Mouse (Mus musculus): ENCODE results near the gene Ufc1. TPM values are rescaled to one million over a fixed set of nuclear protein-coding genes. Genes with fewer than 3 reads are reported as not detected.

Gene Ufc1
- 38.4 TPM for polyA plus RNA-seq (2014; fragmentation: Illumina TruSeq; extraction: RNeasy Lipid Tissue Mini Kit (QIAGEN cat#74804); ENCODE audit: low read depth, low replicate concordance)

DNA sequence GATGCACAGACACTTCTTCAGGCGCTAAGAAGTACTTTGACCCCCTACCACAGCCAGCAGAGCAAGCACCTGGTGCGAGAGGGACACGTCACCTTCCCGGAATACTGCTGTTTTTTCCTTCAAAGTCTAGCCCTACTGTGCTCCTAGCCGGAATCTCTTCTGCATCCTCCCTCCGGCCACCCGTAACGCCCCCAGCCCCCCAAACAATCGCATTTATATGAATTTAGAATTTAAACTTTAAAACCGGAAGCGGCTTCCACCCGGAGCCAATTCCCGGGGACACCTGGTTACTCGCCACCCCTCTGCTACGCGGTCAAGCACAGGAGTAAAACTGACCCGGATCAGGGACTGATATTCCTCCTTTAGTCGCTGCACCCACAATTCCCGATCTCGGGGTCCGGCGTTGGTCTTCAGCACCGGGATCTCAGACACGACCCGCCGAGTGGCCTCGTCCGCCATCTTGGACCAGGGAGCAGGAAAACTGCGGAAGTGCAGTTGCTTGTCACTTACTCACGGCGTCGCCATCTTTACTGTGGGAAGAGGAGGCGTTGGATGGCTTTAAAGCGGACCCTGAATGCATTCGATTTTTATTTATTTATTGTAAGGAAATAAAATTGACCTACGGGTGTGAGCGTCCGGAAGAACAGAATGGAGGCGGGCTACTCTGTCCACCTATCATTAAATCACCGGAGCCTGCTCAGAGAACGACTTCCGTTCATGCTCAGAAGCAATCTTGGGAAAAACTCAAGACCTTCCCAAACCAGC lies at the start of gene Ufc1:
Gene Ufc1, minus strand, starts transcription at position 727 of the 765 bp plus-strand sequence.

DNA sequence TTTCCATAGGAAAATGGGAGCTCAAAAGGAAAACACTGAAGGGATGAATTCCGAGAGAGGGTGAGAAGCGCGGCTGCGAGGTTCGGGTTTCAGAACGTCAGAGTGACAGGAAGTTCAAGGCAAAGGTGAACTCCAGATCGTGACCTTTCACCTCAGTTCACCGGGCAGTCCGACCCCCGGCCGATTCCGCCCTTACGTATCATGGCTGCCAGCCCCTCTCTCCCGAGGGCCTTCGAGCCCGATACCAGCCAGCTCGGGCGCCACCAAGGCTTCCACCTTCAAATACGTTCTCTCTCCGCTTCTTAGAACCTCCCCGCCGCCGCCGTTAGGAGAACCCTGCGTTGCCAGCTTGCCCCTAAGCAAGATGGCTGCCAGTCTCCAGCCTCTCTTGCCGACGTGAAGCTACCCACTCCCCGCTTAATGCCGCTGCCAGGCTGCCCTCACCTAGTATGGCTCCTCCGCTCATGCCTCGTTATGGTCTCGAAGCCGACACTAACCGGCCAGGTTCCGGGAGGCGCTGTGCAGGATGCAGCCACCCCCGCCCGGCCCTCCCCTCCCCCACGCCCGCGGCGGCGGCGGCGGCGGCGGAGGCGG lies 34.1 kb upstream of the Ufc1 start, which contains the start of gene Dedd:
Gene Dedd, plus strand, starts transcription at position 307 of the 594 bp plus-strand sequence.

DNA sequence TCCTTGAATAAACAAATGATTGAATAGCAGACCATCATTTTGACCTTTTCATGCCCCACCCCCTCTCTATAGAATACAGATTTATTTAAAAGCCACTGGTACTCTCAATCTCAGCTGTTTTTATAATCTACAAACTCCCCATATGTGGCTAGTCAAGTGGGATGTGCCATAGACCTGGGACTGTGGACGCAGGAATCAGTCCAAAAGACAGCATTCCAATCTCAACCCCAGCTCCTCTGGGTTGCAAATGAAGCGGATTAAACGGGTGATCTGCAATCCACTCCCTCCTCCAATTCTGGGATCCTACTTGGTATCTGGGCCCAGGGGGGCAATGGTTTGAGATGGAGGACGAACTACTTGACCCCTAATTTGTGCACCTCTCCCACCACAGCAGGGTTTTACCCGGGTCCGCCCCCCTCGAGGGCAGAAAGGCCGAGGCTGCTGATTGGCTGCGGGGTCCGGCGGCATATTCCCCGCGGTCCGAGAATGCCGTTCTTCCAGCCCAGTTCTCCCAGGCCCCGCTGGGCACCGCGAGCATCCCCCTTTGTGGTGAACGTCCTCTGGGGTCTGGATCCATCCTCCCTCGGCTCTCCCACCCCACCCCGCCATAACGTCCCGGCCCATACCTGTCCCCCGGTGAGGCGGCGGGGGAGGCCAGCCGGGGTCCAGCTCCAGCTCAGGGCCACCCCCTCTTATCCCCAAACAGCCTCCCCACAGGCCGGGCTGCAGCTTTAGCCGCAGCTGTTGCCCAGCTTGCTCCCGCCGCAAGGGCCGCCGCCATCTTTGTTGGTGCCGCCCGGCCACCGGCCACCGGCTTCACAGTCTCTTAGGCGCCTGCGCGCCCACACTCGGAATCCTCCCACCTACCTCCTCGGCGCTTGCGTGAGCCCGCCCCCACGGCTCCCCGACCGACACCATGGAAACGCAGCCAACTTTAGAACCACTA lies 7.4 kb downstream of the Ufc1 start, which contains the start of gene Usp21:
Gene Usp21, minus strand, starts transcription at position 856 of the 946 bp plus-strand sequence.

DNA sequence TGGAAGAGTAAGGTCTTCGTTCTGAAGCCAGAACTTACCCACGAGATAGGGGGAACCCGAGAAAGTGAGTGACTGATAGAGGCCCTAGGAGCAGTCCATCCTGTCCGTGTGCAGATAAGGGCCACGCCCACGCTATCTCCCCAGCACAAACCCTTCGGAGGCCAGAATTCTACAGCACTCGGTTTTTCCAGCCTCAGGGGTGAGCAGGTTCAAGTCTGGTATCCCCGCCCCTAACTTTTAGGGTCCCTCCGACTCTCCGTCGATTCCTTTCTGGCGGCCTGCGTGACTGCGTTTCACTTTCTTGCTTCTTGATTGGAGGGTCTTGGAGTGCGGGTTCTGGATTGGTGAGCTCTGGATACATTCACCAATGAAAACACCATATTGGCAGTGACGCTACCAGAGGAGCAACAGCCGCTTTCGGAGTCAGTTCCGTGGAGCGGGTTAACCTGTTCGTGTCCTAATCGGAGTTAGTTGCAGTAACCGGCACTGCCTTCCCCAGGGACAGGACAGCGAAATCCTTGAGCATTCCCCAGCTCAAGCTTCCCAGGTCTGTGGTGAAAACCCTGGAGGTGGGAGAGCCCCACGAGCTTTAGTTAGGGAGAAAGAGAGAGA lies 13.8 kb downstream of the Ufc1 start, which contains the start of gene Ppox:
Gene Ppox, minus strand, starts transcription at position 271 of the 612 bp plus-strand sequence.

DNA sequence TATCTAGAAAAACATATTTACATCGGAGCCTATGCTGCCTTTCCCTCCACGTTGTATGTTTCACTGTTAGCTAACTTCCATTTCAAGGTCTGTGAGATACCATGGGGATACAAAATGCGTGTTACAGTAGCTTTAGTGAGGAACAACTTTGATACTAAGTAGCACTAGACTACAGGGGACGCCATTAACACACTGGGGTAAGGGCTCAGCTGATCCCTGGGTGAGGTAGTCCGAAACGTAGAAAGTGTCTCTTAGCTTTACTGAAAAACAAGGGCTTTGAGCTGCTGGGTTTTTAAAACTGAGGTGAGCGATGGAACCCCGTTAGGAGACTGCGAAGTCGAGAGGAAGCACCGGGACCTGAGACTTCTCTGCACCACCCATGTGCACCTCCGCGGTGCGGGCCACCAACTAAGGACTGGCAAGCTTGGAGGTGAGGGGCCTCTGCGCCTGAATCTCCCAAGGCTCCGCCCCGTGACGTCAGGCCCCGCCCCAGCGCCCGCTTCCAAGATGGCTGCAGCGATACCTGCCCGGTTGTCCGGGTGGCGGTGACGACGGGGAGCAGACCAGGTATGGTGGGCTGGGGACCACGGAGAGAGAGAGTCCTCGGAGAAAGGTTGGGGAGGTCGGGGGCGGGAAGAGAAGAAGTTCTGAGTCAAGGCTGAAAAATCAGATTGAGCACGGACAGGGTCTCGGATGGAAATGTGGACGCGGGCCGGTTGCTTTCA lies 24.8 kb downstream of the Ufc1 start, which contains the start of gene B4galt3:
Gene B4galt3, plus strand, starts transcription at position 481 of the 725 bp plus-strand sequence.

DNA sequence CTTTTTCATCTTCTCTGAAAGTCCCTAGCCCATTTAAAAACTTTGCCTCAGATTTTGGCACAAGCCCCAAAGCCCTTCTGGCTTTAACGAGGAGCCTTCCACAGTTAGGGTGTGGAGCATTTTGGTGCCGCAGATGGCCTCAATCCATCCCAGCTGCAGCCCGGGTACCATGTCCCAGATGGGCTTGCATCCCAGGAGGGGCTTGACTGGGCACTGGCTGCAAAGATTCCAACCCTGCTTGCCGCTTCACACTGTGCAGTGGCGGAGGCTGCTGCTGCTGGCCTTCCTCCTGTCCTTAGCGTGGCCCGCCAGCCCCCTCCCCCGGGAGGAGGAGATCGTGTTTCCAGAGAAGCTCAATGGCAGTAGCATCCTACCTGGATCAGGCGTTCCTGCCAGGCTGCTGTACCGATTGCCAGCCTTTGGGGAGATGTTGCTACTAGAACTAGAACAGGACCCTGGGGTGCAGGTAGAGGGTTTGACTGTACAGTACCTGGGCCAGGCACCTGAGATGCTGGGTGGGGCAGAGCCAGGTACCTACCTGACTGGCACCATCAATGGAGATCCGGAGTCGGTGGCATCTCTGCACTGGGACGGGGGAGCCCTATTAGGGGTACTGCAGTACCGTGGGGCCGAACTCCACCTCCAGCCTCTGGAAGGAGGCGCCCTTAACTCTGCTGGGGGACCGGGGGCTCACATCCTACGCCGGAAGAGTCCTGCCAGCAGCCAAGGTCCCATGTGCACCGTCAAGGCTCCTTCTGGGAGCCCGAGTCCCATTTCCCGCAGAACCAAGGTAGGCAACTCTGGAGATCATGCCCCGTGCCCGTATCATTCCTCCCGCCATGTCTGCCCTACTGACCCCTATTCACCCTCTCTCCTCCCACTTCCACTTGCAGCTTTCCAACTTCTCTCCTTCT lies 43.9 kb downstream of the Ufc1 start, which contains the start of gene Ndufs2:
Gene Ndufs2, minus strand, starts transcription at position 709 of the 914 bp plus-strand sequence.

DNA sequence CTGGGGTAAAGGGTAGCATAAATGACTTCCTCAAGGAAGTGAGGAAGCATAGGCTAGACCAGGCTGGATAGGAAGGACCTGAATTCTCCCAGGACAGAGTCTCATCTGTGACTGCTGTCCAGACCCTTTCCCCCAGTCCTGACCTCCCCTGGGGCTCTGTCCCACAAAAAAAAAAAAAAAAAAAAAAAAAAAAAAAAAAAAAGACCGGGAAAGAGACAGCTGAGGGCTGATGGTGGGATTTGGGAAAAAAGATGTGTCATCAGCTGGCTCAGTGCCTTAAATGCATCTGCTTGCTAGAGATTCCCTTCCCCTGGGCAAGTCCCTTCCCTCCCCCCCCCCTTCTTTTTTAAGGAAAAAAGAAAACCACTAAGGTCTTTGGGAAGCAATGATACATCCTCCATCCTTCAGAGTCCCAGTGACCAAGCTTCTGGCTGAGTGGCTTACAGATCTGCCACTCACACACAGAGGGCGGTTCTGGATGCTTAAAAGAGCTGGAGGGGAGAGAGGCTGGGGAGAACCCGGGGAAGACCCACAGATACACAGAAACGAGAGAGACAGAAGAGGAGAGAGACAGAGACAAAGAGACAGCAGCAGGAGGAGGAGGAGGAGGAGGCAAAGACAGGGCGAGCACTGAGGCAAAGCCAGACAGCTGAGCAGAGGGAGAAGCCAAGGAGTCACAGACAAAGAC lies 44.8 kb downstream of the Ufc1 start, which contains the start of gene Adamts4:
Gene Adamts4, plus strand, starts transcription at position 509 of the 688 bp plus-strand sequence.

Other genes with a start within 250 kb of the Ufc1 start
- gene Fcgr3, start 230.1 kb downstream of the Ufc1 start, polyA plus RNA-seq (2014; fragmentation: Illumina TruSeq; extraction: RNeasy Lipid Tissue Mini Kit (QIAGEN cat#74804); ENCODE audit: low read depth, low replicate concordance) = 24.2 TPM
- 111 TPM for gene Cfap126, start 181.1 kb downstream of the Ufc1 start, polyA plus RNA-seq (2014; fragmentation: Illumina TruSeq; extraction: RNeasy Lipid Tissue Mini Kit (QIAGEN cat#74804); ENCODE audit: low read depth, low replicate concordance)
- gene Sdhc, start 144.4 kb downstream of the Ufc1 start, polyA plus RNA-seq (2014; fragmentation: Illumina TruSeq; extraction: RNeasy Lipid Tissue Mini Kit (QIAGEN cat#74804); ENCODE audit: low read depth, low replicate concordance) = 19.0 TPM
- gene Mpz, start 144.3 kb downstream of the Ufc1 start, polyA plus RNA-seq (2014; fragmentation: Illumina TruSeq; extraction: RNeasy Lipid Tissue Mini Kit (QIAGEN cat#74804); ENCODE audit: low read depth, low replicate concordance) = 0.17 TPM
- gene Pcp4l1, start 98.8 kb downstream of the Ufc1 start, polyA plus RNA-seq (2014; fragmentation: Illumina TruSeq; extraction: RNeasy Lipid Tissue Mini Kit (QIAGEN cat#74804); ENCODE audit: low read depth, low replicate concordance) = 3.0 TPM
- gene Nr1i3, start 81.1 kb downstream of the Ufc1 start, polyA plus RNA-seq (2014; fragmentation: Illumina TruSeq; extraction: RNeasy Lipid Tissue Mini Kit (QIAGEN cat#74804); ENCODE audit: low read depth, low replicate concordance) = not detected
- gene Tomm40l, start 72.5 kb downstream of the Ufc1 start, polyA plus RNA-seq (2014; fragmentation: Illumina TruSeq; extraction: RNeasy Lipid Tissue Mini Kit (QIAGEN cat#74804); ENCODE audit: low read depth, low replicate concordance) = 1.5 TPM
- 1.5 TPM for gene Apoa2, start 70.0 kb downstream of the Ufc1 start, polyA plus RNA-seq (2014; fragmentation: Illumina TruSeq; extraction: RNeasy Lipid Tissue Mini Kit (QIAGEN cat#74804); ENCODE audit: low read depth, low replicate concordance)
- gene Fcer1g, start 60.7 kb downstream of the Ufc1 start, polyA plus RNA-seq (2014; fragmentation: Illumina TruSeq; extraction: RNeasy Lipid Tissue Mini Kit (QIAGEN cat#74804); ENCODE audit: low read depth, low replicate concordance) = 7.2 TPM
- 0.15 TPM for gene Adamts4, start 44.6 kb downstream of the Ufc1 start, polyA plus RNA-seq (2014; fragmentation: Illumina TruSeq; extraction: RNeasy Lipid Tissue Mini Kit (QIAGEN cat#74804); ENCODE audit: low read depth, low replicate concordance)
- 30.8 TPM for gene Ndufs2, start 43.6 kb downstream of the Ufc1 start, polyA plus RNA-seq (2014; fragmentation: Illumina TruSeq; extraction: RNeasy Lipid Tissue Mini Kit (QIAGEN cat#74804); ENCODE audit: low read depth, low replicate concordance)
- 3.2 TPM for gene B4galt3, start 24.7 kb downstream of the Ufc1 start, polyA plus RNA-seq (2014; fragmentation: Illumina TruSeq; extraction: RNeasy Lipid Tissue Mini Kit (QIAGEN cat#74804); ENCODE audit: low read depth, low replicate concordance)
- 0.87 TPM for gene Ppox, start 13.8 kb downstream of the Ufc1 start, polyA plus RNA-seq (2014; fragmentation: Illumina TruSeq; extraction: RNeasy Lipid Tissue Mini Kit (QIAGEN cat#74804); ENCODE audit: low read depth, low replicate concordance)
- gene Usp21, start 7.0 kb downstream of the Ufc1 start, polyA plus RNA-seq (2014; fragmentation: Illumina TruSeq; extraction: RNeasy Lipid Tissue Mini Kit (QIAGEN cat#74804); ENCODE audit: low read depth, low replicate concordance) = 16.5 TPM
- gene Dedd, start 34.1 kb upstream of the Ufc1 start, polyA plus RNA-seq (2014; fragmentation: Illumina TruSeq; extraction: RNeasy Lipid Tissue Mini Kit (QIAGEN cat#74804); ENCODE audit: low read depth, low replicate concordance) = 31.5 TPM
- gene Nit1, start 50.6 kb upstream of the Ufc1 start, polyA plus RNA-seq (2014; fragmentation: Illumina TruSeq; extraction: RNeasy Lipid Tissue Mini Kit (QIAGEN cat#74804); ENCODE audit: low read depth, low replicate concordance) = 30.3 TPM
- gene Pfdn2, start 50.6 kb upstream of the Ufc1 start, polyA plus RNA-seq (2014; fragmentation: Illumina TruSeq; extraction: RNeasy Lipid Tissue Mini Kit (QIAGEN cat#74804); ENCODE audit: low read depth, low replicate concordance) = 9.8 TPM
- 0.91 TPM for gene Klhdc9, start 65.8 kb upstream of the Ufc1 start, polyA plus RNA-seq (2014; fragmentation: Illumina TruSeq; extraction: RNeasy Lipid Tissue Mini Kit (QIAGEN cat#74804); ENCODE audit: low read depth, low replicate concordance)
- gene Nectin4, start 75.1 kb upstream of the Ufc1 start, polyA plus RNA-seq (2014; fragmentation: Illumina TruSeq; extraction: RNeasy Lipid Tissue Mini Kit (QIAGEN cat#74804); ENCODE audit: low read depth, low replicate concordance) = 0.74 TPM
- 10.2 TPM for gene Arhgap30, start 93.9 kb upstream of the Ufc1 start, polyA plus RNA-seq (2014; fragmentation: Illumina TruSeq; extraction: RNeasy Lipid Tissue Mini Kit (QIAGEN cat#74804); ENCODE audit: low read depth, low replicate concordance)
- gene Usf1, start 116.3 kb upstream of the Ufc1 start, polyA plus RNA-seq (2014; fragmentation: Illumina TruSeq; extraction: RNeasy Lipid Tissue Mini Kit (QIAGEN cat#74804); ENCODE audit: low read depth, low replicate concordance) = 1.4 TPM
- not detected for gene Tstd1, start 123.8 kb upstream of the Ufc1 start, polyA plus RNA-seq (2014; fragmentation: Illumina TruSeq; extraction: RNeasy Lipid Tissue Mini Kit (QIAGEN cat#74804); ENCODE audit: low read depth, low replicate concordance)
- gene F11r, start 142.5 kb upstream of the Ufc1 start, polyA plus RNA-seq (2014; fragmentation: Illumina TruSeq; extraction: RNeasy Lipid Tissue Mini Kit (QIAGEN cat#74804); ENCODE audit: low read depth, low replicate concordance) = 12.5 TPM
- 0.49 TPM for gene Alyref2, start 208.5 kb upstream of the Ufc1 start, polyA plus RNA-seq (2014; fragmentation: Illumina TruSeq; extraction: RNeasy Lipid Tissue Mini Kit (QIAGEN cat#74804); ENCODE audit: low read depth, low replicate concordance)
- not detected for gene Itln1, start 240.3 kb upstream of the Ufc1 start, polyA plus RNA-seq (2014; fragmentation: Illumina TruSeq; extraction: RNeasy Lipid Tissue Mini Kit (QIAGEN cat#74804); ENCODE audit: low read depth, low replicate concordance)